Mouse (Mus musculus) forebrain, embryonic 15.5 days (tissue): ENCODE data around the gene Gm14819. TPM values are rescaled to one million over a fixed set of nuclear protein-coding genes. Genes with fewer than 3 reads are reported as not detected.
"Not testable (repeated sequence)": the region's sequence is repeated elsewhere in the genome, so short reads cannot be mapped to it uniquely, and the experiment has no call there.

ENCODE experiments used
- ATAC-seq: fragments of 200-750 bp; cut with Nextera tagmentation; replicated peaks from 2 replicates; pipeline ENCODE4 v1.8.0; 2017; ENCODE audit warnings: mild to moderate bottlenecking, moderate TSS enrichment, moderate library complexity
- H3K27ac ChIP-seq: fragments of 300-500 bp; sonication (generic); replicated peaks from 2 replicates; pipeline ENCODE4 v1.5.1; 2015; ENCODE audit warnings: mild to moderate bottlenecking, inconsistent platforms
- H3K27me3 ChIP-seq: fragments of 300-500 bp; sonication (generic); 2 replicates; pipeline ENCODE4 v1.6.1; 2015; ENCODE audit warnings: inconsistent platforms
- H3K36me3 ChIP-seq: fragments of 300-500 bp; sonication (generic); 2 replicates; pipeline ENCODE4 v1.6.1; 2015; ENCODE audit warnings: mild to moderate bottlenecking, inconsistent platforms
- H3K4me1 ChIP-seq: fragments of 300-500 bp; sonication (generic); 2 replicates; pipeline ENCODE4 v1.6.1; 2015; ENCODE audit warnings: inconsistent platforms
- H3K4me2 ChIP-seq: fragments of 300-500 bp; sonication (generic); replicated peaks from 2 replicates; pipeline ENCODE4 v1.6.1; 2015; ENCODE audit warnings: mild to moderate bottlenecking, inconsistent platforms
- H3K4me3 ChIP-seq: fragments of 300-500 bp; sonication (generic); 2 replicates; pipeline ENCODE4 v1.5.1; 2015; ENCODE audit warnings: mild to moderate bottlenecking, inconsistent platforms
- H3K9ac ChIP-seq: fragments of 300-500 bp; sonication (generic); replicated peaks from 2 replicates; pipeline ENCODE4 v1.6.1; 2015; ENCODE audit warnings: mild to moderate bottlenecking, inconsistent platforms
- H3K9me3 ChIP-seq: fragments of 300-500 bp; sonication (generic); 2 replicates; pipeline ENCODE4 v1.6.1; 2016; ENCODE audit warnings: inconsistent platforms
- WGBS: fragments of 180-500 bp; shearing (Covaris S2); methylation state at CpG from one replicate; pipeline ENCODE4 v1.1.7; 2015; ENCODE audit warnings: mixed read lengths; 5-methylcytosine and 5-hydroxymethylcytosine counted together
- polyA plus RNA-seq: library from polyadenylated mRNA; unstranded; fragments of >200 nt; fragmentation: Nextera tagmentation; extraction: Ambion mirVana; gene quantifications from 2 replicates; pipeline ENCODE4 v1.2.1, GENCODE M21; 2015

The Gm14819 gene
- polyA plus RNA-seq, result not detected in 2 replicates

DNA sequence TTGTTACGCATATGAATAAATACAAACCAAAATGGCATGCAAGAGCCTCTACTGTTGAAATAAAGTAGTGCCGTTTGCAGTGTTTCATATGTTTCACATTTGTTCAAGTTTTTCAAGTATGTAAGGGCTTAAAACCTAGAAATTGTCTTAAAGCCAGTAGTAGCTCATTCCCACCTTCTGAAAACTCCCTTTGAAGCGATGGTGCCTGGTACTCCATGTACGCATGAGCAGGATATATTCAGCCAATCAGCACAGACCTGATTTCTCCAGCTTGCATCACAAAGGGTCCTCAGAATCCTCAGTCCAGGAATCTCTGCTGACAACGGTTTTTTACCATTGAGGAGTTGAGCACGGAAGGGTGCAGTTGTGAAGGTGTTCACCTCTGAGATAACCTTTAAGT is at the start of gene Gm14819:
Gene Gm14819 (plus strand): TSS at position 301 of the 400 bp plus-strand sequence.
- H3K27me3 ChIP-seq, H3K4me2 ChIP-seq, H3K36me3 ChIP-seq, H3K4me3 ChIP-seq, H3K9ac ChIP-seq, H3K9me3 ChIP-seq, H3K27ac ChIP-seq, H3K4me1 ChIP-seq, ATAC-seq: not testable (repeated sequence)
- WGBS, result no CpG with 5 or more reads among the region's 6 CpGs
